Comparison of ENCODE assay signal across 11 mouse cellular contexts in the genomic region with DNA sequence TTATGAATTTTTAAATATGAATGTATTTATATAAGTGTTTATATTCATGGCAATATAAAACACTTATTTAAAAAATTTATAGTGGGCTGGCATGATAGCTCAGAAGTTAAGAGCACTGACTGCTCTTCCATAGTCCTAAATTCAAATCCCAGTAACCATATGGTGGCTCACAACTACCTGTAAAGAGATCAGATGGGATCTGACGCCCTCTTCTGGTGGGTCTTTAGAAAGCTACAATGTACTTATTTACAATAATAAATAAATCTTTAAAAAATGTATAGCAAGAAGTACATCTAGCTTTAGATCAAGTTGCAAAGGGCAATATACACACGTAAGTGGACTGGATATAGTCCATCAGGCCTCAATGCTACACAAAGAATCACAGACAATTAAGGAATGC. TPM values are rescaled to one million over a fixed set of nuclear protein-coding genes. Genes with fewer than 3 reads are reported as not detected.
DNase-seq lines count a peak whose midpoint lies in the region; ATAC-seq lines count a peak whose summit lies in the region.
"Had no signal": no experiment of that assay in that cellular context is flagged by ENCODE, and none has a peak within 500 bp of the region (broad histone marks: within the 10 kb centered on the region; RNA-seq: fewer than 3 reads in every experiment).

No protein-coding gene starts in this region.

- no peaks in the 10 kb centered on the region for H3K9me3 ChIP-seq in forebrain, embryonic 14.5 days (replicated peaks; ENCODE audit: control insufficient read depth, low read length)
- no peaks in the 10 kb centered on the region for H3K9me3 ChIP-seq in forebrain, embryonic 16.5 days (ENCODE audit: control insufficient read depth, low read length)

- H3K4me3 ChIP-seq in forebrain, embryonic 14.5 days (ENCODE audit: low read depth, low read length): no peak overlapping the region
- H3K4me3 ChIP-seq in forebrain, embryonic 16.5 days (replicated peaks; ENCODE audit: low read length): no peak overlapping the region
- H3K4me3 ChIP-seq: myocyte had no signal

- intact Hi-C loops in left cerebral cortex, postnatal 36 days (cut with DNase I): no loop called here

- H3K36me3 ChIP-seq in forebrain, embryonic 14.5 days (ENCODE audit: control insufficient read depth, insufficient read depth, low read length): no peaks in the 10 kb centered on the region
- H3K36me3 ChIP-seq in forebrain, embryonic 16.5 days (ENCODE audit: control insufficient read depth, insufficient read depth): no peaks in the 10 kb centered on the region

- H3K4me1 ChIP-seq in forebrain, embryonic 14.5 days (ENCODE audit: control insufficient read depth, insufficient read depth, low read length): no peaks in the 10 kb centered on the region
- no peaks in the 10 kb centered on the region for H3K4me1 ChIP-seq in forebrain, embryonic 16.5 days (replicated peaks; ENCODE audit: control insufficient read depth, insufficient read depth, low read length)

- WGBS in forebrain, embryonic 14.5 days: 9% methylated on average over 2 of the region's 2 CpGs
- WGBS in forebrain, embryonic 16.5 days: 18% methylated on average over 2 of the region's 2 CpGs

- peak; percentile 1 for DNase-seq in forebrain, embryonic 14.5 days (ENCODE audit: low spot score)
- peak; percentile 4 for DNase-seq in lung, postnatal 10 days
- DNase-seq in lung, postnatal 25 days (ENCODE audit: low spot score): no peak
- DNase-seq in T-cell, adult 2 months (ENCODE audit: low spot score): peak; percentile 26
- DNase-seq in skeletal muscle tissue, adult 2 months (ENCODE audit: low read depth, low spot score): peak; percentile 4
- no peak for DNase-seq in left cerebral cortex, postnatal 36 days (ENCODE audit: low spot score in 2 of 2)
- no peak for DNase-seq in right cerebral cortex, postnatal 10 days (ENCODE audit: low spot score in 2 of 2)
- DNase-seq: gastrocnemius, postnatal 25 days had no signal

- no peak for ATAC-seq in forebrain, embryonic 14.5 days
- no peak for ATAC-seq in forebrain, embryonic 16.5 days

- no peaks in the 10 kb centered on the region for H3K27me3 ChIP-seq in forebrain, embryonic 14.5 days (replicated peaks; ENCODE audit: control insufficient read depth, insufficient read depth, low read length)
- H3K27me3 ChIP-seq in forebrain, embryonic 16.5 days (replicated peaks; ENCODE audit: control insufficient read depth, insufficient read depth, low read length): no peaks in the 10 kb centered on the region

- H3K27ac ChIP-seq in forebrain, embryonic 14.5 days (ENCODE audit: low read depth, low read length): no peak overlapping the region
- H3K27ac ChIP-seq in forebrain, embryonic 16.5 days (ENCODE audit: low read length): no peak overlapping the region

- no peak overlapping the region for H3K4me2 ChIP-seq in forebrain, embryonic 14.5 days (ENCODE audit: low read length)
- no peak overlapping the region for H3K4me2 ChIP-seq in forebrain, embryonic 16.5 days (ENCODE audit: low read length)

- H3K9ac ChIP-seq in forebrain, embryonic 14.5 days (ENCODE audit: low read length): no peak overlapping the region
- H3K9ac ChIP-seq in forebrain, embryonic 16.5 days (replicated peaks; ENCODE audit: low read depth, low read length): no peak overlapping the region

RNA-seq across cellular contexts. Expression of a gene that starts 14.6 kb away (rescaled TPM):
- polyA plus RNA-seq in forebrain, embryonic 14.5 days (2014; fragmentation: Nextera tagmentation; extraction: Ambion mirVana): not detected in 2 replicates
- not detected in 2 replicates for polyA plus RNA-seq in forebrain, embryonic 16.5 days (2015; fragmentation: Nextera tagmentation; extraction: Ambion mirVana)
- not detected for total RNA-seq in left cerebral cortex, postnatal 36 days (2021)
- total RNA-seq: gastrocnemius, postnatal 25 days had no signal
- polyA plus RNA-seq: large intestine, adult 2 months; myocyte had no signal

Comparison
In these comparisons a context has a peak if more than half of its experiments do, and no peak if none do; other contexts are left out.
1. DNase-seq: peak in forebrain, embryonic 14.5 days (single experiment), lung, postnatal 10 days (single experiment), T-cell, adult 2 months (single experiment) and skeletal muscle tissue, adult 2 months (single experiment); none in lung, postnatal 25 days (single experiment), left cerebral cortex, postnatal 36 days (0 of 2) and right cerebral cortex, postnatal 10 days (0 of 2).